Mouse (Mus musculus) cerebellum, adult 2 months (tissue): ENCODE measurements at regions not wholly inside any gene's neighbourhood (a gene's known extent, or its start where the extent isn't known, plus 50 kb on each side); places are given as distances from the start of the nearest gene placed in this dataset.

Source experiments
- CTCF ChIP-seq: fragments of 200-500 bp; IDR thresholded peaks from 2 replicates; pipeline ENCODE4 v1.5.1; 2011; ENCODE audit warnings: low read depth, mild to moderate bottlenecking, control low read depth, low read length, moderate library complexity, borderline replicate concordance; ENCODE audit not compliant: insufficient read depth
- POLR2A ChIP-seq: fragments of 200-500 bp; IDR thresholded peaks from 2 replicates; pipeline ENCODE4 v1.6.1; 2011; ENCODE audit warnings: low read length, control low read depth, borderline replicate concordance; ENCODE audit not compliant: insufficient read depth

DNA sequence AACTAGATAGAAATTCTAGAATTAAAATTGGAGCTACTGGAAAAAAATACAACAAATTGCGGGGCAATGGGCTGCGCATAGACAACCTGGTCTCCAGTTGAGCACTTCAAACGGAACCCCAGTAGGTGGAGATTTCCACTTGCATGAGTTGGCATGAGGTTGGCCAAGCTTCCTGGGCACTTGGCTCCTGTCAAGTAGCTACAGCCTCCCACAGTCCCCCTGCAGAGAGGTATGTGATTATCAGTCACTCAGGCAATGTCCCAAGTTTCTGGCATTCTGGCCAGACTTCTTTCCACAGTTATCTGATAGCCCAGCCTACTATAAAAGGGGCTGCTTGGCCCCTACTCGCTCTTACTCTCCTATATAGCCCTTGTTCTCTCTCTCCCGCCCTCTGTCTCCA, 1159.4 kb upstream of the Tmeff2 start:
- TF ChIP-seq POLR2A, result no peak
- no peak for TF ChIP-seq CTCF
